Mouse (Mus musculus) ovary, postnatal 14 days (tissue): ENCODE results near the gene Purb.

Source experiments
- DNase-seq: peaks from one replicate; pipeline ENCODE4 v3.0.0; 2022; ENCODE audit warnings: low spot score

Gene Purb

DNA sequence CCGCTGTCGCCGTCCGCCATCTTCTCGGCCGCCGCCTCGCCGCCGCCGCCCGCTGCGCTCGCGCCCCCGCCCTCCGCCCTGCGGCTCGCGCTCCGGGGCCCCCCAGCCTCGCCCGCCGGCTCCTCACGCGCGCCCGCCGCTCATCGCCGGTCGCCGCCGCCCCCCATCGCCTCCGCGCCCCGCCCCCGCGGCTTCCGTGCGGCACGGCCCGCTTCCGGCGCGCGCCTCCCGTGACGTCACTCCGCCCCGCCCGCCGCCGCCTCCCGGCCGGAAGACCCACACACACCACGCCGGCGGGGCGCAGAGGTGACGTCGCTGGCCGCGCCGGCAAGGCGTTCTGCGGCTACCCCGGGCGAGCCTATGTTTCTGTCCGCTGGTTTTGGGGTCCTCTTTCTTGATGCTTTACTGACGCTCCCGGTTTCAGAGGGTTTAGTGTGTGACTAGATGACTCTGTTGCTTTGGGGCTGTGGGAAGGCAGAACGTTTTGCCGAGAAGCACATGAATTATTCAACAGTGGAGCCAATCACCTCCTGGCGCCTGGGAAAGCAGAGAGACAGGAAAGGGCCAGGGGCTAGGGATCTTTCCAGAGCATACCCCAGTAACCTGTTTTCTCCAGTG is at the start of gene Purb:
TSS of gene Purb (minus strand) at position 51 of the 618 bp plus-strand sequence.
- peak; percentile 87 for DNase-seq

DNA sequence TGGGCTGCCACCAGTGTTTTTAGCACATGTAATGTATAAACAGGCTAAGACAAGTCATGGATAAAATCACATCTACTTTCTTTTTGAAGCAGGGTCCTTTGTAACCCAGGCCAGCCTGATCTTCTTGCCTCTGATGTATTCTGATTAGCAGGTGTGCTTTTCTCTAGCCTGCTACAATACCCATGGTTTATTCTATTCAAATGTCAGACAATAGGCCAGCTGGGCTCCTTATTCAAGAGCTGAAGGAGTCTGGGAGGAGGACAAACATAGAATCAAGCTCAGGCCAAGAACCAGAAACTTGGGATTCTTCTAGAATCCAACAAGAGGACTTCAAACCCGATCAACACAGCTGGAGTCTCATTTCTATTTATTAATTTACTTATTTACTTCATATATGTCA is 49.5 kb upstream of the Purb start:
- DNase-seq: no peak

DNA sequence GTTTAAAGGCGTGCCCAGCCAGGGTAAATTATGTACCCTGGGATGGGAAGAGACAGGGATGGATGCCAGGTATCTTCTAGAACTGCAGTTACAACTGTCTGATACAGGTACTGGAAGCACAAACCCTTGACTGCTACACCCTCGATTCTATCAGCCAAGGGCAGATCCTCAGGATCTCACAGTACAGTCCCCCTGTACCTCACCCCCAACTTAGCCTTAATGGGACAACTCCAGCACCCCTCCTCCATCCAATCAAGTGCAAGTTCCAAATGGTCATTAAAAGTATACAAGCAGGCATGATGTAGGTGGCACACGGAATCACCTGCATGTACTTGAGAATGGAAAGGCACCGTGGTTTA is 49.1 kb upstream of the Purb start:
- DNase-seq: no peak

DNA sequence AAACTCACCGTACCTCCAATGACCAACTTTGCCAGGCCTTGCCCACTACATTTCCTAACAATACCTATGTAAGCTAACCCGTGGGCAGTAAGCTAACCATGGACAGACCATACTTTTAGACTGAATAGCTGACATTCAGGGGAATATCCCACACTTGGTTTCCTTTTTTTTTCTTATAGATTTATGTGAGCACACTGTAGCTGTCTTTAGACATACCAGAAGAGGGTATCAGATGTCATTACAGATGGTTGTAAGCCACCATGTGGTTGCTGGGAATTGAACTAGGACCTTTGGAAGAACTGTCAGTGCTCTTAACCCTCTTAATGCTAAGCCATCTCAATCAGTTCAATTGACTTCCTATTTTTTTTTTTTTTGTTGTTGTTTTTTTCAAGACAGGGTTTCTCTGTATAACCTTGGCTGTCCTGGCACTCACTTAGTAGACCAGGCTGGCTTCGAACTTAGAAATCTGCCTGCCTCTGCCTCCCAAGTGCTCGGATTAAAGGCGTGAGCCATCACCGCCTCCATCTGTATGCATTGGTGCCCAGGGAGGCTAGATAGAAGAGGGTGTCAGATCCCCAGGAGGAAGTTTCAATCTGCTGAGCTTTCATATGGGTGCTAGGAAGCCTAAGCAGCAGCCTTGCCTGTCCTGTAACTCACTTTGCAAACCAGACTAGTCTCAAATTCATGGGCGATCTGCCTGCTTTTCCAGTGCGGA is 48.6 kb upstream of the Purb start:
- no peak for DNase-seq

DNA sequence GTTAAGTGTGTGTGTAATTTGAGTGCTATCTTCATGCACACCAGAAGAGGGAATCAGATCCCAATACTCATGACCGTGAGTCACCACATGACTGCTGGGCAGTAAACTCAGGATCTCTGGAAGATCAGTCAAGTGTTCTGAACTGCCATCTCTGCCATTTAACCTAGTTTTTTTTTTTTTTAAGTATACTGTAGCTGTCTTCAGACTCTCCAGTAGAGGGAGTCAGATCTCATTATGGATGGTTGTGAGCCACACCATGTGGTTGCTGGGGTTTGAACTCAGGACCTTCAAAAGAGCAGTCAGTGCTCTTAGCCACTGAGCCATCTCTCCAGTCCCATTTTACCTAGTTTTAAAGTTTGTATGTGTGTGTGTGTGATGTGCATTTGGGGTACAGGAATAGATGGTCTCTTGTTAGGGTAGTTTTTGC is 48.0 kb upstream of the Purb start:
- DNase-seq: no peak

DNA sequence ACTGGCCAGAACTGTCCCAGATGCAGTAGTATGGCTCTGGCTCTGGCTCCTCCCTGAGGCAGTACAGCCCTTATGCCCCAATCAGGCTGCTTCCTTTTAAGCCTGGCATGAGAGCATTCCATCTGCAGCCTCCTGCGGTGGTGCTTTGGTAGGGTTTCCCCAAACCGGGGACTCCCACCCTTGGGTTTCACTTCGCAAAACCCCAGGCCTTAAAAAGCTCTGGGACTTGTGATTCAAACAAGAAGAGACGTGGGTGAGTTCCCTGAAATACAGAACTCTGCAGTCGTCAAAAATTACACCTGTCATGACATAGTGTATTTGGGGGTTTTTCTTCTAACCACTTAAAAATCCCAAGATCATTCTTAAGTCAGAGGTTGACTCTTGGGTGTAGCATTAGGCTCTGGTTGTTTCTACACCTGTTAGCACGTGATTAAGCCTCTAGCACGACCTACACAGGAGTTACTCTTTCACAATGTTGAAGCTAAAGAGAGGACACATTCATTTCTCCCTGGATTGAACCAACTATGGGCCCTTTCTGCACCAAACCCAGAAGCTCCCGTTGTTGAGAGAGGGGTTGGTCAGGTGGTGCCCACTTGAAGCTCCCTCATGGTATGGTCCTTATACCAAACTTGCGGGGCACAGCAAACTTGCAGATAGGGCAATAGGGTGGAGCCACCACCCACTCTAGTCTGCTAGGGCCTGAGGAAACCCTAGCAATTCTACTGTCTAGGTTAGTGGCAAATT is 47.2 kb upstream of the Purb start:
- no peak for DNase-seq

DNA sequence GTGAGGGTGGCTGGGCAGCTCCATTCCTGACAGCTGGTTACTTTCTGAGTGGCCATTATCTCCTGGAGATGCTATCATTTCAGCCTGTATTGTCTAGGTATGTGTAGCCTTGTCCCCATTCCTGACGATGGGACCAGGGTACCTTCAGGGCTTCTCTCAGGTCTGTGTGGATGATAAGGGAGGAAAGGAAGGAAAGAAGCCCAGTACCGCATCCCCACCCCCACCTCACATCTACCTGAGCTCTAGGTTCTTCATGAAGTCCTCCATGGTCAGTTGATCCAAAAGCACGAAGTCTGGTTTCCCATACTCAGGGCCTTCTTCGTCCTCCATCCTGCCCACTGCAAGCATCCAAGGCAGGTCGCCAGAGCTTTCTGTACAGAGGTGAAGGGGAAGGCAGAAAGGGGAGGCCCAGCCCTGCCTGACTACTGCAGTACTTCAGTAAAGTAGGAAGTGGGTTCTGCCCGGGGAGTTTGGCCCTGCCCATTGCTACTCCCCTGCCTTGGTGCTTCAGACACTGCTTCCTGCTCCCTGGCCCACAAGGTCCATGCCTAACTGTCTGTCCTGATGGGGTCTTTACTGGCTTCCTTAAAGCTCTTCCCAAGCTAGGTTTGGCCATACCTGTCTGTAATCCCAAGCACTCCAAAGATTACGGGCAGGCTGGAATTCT is 44.9 kb upstream of the Purb start, which contains the start of gene Myo1g:
TSS of gene Myo1g (minus strand) at position 459 of the 667 bp plus-strand sequence.
- DNase-seq: no peak

DNA sequence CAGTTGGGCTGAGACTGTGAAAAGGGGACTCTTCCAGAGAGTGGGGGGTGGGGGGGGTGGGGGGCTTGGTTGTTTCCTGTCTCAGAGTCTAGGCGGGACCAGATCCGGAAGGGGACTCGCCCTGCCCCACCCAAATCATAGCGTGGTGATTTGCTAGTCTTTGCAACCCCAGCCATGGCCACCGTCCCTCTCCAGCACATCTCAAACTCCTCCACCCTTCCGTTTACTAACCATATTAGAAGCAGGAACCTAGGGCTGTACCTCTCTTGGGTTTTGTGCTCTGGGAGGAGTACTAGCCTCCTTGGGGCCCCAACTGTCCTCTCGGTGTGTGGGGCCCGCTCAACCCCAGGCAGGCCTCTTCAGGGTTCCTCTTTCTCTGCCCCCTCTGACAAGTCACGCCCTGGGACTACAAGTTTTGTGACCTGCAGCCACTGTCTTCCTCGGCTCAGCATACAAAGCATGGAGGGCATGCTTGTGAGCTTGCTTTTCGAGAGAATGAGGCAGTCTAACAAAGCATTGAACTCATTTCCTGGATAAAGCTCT is 43.8 kb upstream of the Purb start:
- no peak for DNase-seq

DNA sequence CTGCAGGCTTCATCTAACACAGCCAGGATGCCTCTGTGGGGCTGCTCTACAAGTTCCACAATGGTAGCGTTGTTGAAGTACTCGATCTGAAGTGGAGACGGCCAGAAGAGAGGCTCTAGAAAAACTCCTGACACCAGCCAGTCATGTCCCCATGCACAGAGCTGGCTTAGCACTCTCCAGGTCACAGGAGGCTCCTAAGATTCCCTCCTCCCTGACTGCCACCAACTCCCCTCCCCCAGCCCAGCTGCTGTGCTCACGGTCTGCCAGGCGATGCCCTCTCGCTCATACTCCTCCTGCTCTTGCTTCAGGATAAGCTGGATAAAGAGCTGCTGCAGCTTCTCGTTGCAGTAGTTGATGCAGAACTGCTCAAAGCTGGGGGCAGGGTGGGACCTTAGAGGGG is 39.1 kb upstream of the Purb start:
- no peak for DNase-seq

DNA sequence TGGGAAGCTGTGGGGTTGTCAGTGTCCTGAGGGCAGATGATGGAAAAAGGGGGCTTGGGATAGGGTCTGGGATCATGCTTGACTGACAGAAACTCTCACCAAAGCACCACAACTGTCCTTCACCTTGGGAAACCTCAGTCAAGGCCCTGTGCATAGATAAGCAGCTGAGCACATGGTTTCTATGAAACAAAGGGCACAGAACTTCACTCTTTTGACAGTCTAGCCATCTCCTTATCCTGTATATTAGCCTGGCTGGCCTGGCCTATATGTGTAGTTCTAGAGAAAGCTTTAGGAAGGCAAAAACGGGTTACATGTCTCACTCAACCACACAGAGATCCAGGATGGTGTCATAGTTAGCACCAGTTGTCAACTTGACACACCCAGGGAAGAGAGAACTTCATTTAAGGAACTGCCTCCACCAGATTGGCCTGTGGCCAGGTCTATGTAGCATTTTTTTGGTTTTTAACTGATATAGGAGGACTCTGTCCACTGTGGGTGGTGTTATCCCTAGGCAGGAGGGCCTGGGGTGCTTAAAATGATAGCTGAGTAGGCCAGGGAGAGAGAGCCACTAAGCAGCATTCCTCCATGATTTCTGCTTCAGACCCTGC is 32.7 kb upstream of the Purb start:
- no peak for DNase-seq

DNA sequence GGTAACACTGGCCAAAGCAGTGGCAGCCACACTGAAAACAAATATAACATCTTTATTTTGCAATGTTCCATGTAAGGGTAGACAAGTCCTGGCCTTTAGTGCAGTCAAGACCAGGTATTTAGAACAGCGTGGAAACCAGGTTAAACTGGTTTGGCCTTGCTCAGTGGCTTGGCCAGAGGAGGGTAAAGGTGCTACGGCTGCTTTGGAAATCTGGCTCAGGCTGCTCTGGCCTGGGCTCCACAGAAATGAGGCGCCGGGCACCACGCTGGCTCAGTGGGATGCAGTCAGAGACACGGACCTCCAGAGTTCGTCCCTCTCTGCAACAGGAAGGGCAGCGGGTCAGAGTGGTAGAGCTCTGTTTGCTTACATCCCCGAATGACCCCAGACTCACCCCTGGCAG is 30.8 kb upstream of the Purb start:
- no peak for DNase-seq

DNA sequence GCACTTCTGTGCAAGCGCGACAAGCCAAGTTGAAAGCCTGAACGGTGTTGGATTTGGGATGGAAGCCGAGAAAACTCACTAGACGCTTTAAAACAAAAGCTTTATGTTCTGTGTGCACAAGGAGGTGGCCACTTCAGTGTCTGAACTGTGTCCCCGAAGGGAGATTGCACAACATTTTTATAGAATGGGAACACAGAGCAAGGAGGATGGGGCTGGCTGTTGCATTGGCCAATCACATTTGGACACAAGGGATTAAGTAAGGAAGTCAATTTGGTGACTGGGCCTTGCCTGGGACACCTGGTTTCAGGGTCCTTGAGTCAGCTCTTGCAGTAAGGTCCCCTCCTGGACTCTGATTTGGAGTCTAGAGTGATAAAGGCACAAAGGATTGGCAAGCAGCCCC is 29.0 kb upstream of the Purb start:
- no peak for DNase-seq

DNA sequence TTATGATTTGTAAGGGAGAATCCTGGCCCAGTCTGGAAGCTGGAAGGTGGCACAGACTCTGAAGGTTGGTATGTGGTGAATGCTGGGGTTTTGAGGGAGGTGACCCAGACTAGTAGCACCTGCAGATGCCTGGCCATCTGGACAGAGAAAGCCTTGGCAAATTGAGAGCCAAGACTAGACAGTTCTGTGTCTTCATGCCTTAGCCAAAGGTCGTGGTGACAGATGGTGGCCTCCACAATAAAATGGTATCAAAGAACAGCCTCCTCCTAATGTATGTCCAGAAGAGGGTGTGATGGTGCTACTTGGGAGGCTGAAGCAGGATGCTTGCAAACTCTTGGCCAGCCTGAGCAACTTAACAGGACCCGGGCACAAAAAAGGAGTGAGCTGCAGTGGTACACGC is 28.5 kb upstream of the Purb start:
- no peak for DNase-seq

DNA sequence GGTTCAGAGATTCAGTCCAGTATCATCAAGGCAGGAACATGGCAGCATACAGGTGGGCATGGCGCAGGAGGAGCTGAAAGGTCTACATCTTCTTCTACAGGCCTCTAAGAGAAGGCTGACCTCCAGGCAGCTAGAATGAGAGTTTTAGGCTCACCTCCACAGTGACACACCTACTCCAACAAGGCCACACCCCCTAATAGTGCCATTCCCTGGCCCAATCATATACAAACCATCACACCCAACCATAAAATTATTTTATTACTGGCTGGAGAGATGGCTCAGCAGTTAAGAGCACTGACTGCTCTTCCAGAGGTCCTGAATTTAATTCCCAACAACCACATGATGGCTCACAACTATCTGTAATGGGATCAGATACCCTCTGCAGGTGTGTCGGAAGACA is 26.8 kb upstream of the Purb start:
- no peak for DNase-seq

DNA sequence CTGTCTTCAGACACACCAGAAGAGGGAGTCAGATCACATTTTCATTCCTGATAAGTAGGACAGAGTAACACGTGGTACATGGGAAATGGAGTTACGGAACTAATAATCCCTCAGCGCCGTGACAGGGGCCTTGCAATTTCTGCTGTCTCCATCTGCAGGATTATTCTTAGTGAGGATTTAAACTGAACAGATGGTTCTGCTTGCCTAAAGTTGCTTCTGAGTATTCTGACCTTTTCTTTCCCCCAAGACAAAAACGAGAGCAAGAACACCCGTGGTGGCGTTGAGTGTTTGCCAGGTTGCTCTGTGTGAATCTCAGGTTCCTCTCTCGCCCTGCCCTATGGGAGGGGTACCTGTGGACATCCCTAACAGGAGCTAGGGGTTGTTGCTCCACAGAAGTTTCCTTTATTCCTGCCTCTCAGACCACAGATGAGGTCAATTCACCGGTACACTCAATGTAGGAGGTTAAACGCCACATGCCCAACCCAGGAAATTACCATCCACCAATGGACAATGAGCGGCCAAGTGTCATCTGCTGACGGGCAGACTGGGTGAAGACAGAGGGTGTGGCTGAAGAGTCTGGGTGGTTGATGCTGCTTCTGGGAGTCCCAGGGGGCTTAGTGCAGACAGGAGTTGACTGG is 21.7 kb upstream of the Purb start:
- DNase-seq: no peak

DNA sequence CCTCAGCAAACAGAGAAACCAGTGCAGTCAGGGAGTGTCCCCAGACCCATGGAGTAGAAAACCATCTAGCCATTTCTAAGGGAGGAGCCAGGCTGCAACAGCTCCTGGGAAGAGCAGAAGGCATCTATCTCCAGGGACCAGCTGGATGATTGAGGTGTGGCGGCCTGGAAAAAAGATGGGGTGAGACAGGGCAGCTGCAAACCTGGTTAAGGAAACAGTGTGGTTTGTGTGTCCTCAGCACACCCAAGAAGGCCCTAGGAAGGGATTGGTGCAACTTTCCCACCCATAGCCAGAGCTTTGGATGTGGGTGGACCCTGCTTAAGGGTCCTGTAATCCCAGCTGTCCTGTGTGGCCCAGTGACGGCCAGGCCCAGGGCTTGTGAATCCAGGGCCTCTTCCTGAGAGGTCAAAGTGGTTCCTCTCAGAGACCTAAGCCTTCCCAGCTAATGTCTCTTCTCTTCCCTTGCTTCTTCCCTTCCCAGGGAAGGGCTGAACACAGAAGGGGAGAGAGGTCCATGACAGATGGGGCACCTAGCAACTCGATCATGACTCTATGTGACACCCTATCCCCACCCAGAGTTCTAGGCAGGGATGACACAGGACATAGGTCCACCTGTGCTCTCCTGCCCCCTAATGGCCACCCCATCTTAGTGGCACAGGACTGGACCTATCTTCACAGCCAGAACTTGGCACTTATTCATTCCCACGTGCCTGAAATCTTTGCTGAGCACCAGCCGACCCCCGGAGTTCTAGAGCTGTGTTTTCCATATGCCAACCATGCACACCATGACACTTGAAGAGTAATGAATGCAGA is 14.2 kb upstream of the Purb start:
- peak; percentile 15 for DNase-seq

DNA sequence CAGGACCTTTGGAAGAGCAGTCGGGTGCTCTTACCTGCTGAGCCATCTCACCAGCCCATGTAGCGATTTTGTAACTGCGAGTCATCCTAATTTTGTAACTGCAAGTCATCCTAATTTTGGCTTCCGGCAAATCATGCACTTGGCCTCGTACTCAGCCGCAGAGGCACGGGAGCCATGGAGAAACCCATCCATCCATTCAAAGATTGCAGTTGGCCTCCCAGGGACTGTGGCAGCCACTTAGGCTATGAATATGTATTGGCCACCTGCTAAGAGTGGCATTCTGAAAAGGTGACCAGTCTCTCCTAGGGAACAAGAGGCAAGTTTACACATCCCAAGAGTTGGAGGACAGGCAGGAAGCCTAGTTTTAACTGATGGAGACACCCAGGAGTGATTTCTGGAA is 13.5 kb upstream of the Purb start:
- no peak for DNase-seq

DNA sequence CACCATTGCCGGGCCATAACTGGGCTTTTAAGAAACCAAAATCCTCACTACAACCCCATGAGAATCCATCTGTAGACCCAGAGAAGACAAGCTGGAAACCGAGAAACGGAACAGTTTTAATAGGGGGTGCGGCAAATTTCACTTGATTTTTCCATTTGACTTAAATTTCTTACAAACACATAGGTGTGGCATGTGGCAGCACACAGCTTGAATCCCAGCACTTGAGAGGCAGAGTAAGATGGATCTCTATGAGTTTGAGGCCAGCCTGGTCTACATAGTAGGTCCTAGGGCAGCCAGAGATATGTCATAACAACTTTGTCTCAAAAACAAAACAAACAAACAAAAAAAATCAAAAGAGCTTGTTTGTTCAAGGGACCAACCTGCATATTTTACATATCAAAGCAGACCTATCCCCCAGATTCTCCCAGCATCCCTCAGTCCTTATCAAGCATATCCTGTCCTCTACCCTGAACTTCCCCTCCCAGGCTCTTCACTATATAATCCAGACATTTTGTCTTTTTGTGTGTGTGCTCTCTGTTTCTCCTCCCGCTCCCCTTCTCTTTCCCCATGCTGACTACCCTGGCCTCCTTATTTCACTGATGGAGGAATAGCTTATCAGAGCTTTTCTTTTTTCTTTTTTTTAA is 12.4 kb upstream of the Purb start:
- no peak for DNase-seq

DNA sequence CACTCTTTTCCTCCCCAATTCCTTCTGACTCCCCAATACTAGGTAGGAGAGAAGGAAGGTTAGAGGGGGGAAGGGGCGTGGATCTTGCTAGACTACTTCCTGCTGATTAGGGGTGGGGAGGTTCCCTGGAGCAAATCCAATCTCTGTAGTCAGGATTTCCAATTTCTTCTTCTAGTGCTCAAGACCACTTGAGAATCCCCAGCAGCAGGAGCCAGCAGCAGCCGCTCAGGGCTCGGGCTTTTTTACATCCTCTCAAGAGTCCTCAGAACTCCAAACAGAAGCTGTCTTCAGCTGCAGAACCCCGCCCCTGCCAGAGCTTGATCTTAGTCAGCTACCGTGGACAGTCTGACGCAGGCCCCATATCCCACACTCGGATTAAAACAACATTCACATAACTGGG is 11.8 kb upstream of the Purb start:
- DNase-seq: no peak

DNA sequence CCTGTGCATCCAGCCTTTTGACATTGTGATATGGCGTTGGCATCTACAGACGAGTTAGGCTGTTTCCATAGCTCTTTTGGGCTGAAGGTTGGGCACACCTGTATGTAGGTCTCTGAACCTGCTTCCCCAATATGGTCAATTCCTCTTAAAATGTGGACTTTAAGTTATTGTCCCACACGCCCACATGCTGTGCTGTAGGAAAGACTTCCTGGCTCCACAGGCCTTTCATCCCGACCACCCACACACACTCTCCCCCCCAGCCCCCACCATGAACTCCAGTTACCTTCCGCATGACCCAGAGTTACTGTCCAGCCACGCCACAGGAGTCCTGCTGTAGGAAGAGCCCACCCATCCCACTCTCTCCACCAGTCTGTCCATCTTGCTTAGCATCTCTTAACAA is 11.2 kb upstream of the Purb start:
- no peak for DNase-seq
